Mouse (Mus musculus): ENCODE data around the gene Cacna2d1. TPM values are rescaled to one million over a fixed set of nuclear protein-coding genes. Genes with fewer than 3 reads are reported as not detected.

Cacna2d1 gene
- polyA plus RNA-seq, 1 experiment: 27.2 TPM

DNA sequence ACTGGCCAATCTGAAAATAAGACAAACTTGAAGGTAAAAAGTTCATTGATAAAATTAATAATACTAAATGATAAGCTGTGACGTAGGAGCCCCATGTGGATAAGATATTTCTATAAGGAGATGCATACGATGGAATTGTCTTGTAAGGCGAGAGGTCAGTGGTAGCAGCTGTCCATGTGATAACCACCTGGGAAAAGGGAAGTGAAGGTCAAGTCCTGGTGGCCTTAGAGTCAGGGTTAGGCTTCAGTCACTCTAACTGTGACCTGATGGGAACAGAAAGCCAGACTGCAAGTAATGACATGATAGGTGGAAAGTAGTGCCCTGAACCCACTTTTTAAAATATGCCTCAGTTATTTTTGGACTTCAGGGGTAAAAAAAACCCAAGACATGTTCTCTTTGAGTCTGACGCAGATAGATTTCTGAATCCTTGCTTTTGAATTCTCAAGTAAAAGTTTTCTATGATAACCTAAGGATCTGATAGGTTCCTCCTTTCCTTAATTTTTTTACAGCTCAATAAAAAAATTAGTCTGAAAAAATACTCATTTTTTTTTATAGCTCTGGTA, 383.3 kb downstream of the Cacna2d1 start:
- no peak overlapping the region for H3K4me3 ChIP-seq
- no peak overlapping the region for H3ac ChIP-seq (ENCODE audit: control insufficient read depth, insufficient read length)
- no peaks in the 10 kb centered on the region for H3K79me2 ChIP-seq (ENCODE audit: control insufficient read depth, insufficient read depth)
- H3K36me3 ChIP-seq (ENCODE audit: control insufficient read depth, insufficient read depth): peaks cover 31% of the 10 kb centered on the region
- no peak for TF ChIP-seq SRF (IDR thresholded peaks at IDR 0.05; ENCODE audit: control insufficient read depth, insufficient read length, low read depth)
- TF ChIP-seq MAX (IDR thresholded peaks at IDR 0.05; ENCODE audit: low read depth): no peak
- no peak for TF ChIP-seq USF1 (IDR thresholded peaks at IDR 0.05; ENCODE audit: low read depth)
- TF ChIP-seq POLR2AphosphoS2 (IDR thresholded peaks at IDR 0.05; ENCODE audit: insufficient read length, low read depth): no peak
- no peak for TF ChIP-seq REST (IDR thresholded peaks at IDR 0.05; ENCODE audit: insufficient read depth, insufficient read length)
- TF ChIP-seq MYOD1 (IDR thresholded peaks at IDR 0.05; ENCODE audit: control insufficient read depth in 1 of 3, insufficient read length in 2 of 3, low read depth in 2 of 3): no peak
- no peak for TF ChIP-seq TCF12 (IDR thresholded peaks at IDR 0.05; ENCODE audit: insufficient read depth, poor library complexity, severe bottlenecking)
- no peak for TF ChIP-seq POLR2A (IDR thresholded peaks at IDR 0.05; ENCODE audit: insufficient read length, low read depth)
- no peak for TF ChIP-seq TCF3 (IDR thresholded peaks at IDR 0.05; ENCODE audit: insufficient read length, low read depth)
- TF ChIP-seq MYOG (IDR thresholded peaks at IDR 0.05; ENCODE audit: control insufficient read depth in 1 of 3, insufficient read depth in 1 of 3, insufficient read length in 2 of 3, low read depth in 2 of 3): no peak
- no peak for TF ChIP-seq E2F4 (IDR thresholded peaks at IDR 0.05; ENCODE audit: insufficient read depth)
- TF ChIP-seq CEBPB (IDR thresholded peaks at IDR 0.05; ENCODE audit: insufficient read depth, poor library complexity, severe bottlenecking): no peak
- no peaks in the 10 kb centered on the region for H3K27me3 ChIP-seq (ENCODE audit: control insufficient read depth, insufficient read depth, insufficient read length)
- no peak overlapping the region for H3K4me2 ChIP-seq (ENCODE audit: low read depth)

DNA sequence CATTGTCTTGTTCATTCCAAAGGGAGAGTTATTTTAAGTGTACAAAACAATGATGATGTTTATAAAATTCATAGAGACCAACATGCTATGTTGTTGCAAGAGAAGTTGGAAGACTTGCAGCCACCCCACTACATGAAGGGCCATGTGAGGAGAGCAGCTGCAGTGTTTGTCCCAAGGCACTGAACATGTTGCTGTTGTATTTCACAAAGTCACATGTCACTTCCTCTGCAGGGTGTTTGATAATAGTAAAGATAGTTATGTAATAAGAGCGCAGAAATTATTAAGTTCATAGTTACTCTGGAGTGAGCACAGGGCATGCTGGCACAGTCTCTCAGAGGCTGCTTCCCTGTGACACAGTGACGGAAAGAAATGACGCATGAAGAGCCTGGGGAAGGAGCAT, 392.1 kb downstream of the Cacna2d1 start:
- Histone ChIP-seq H3K4me3 (no peak overlapping the region), H3K36me3 (ENCODE audit: control insufficient read depth, insufficient read depth) (peaks cover 7% of the 10 kb centered on the region), H3K4me2 (ENCODE audit: low read depth) (no peak overlapping the region), H3ac (ENCODE audit: control insufficient read depth, insufficient read length) (no peak overlapping the region), H3K79me2 (ENCODE audit: control insufficient read depth, insufficient read depth) (no peaks in the 10 kb centered on the region), H3K27me3 (ENCODE audit: control insufficient read depth, insufficient read depth, insufficient read length) (no peaks in the 10 kb centered on the region)
- TF ChIP-seq CEBPB (IDR thresholded peaks at IDR 0.05; ENCODE audit: insufficient read depth, poor library complexity, severe bottlenecking): no peak
- TF ChIP-seq POLR2AphosphoS2 (IDR thresholded peaks at IDR 0.05; ENCODE audit: insufficient read length, low read depth): no peak

DNA sequence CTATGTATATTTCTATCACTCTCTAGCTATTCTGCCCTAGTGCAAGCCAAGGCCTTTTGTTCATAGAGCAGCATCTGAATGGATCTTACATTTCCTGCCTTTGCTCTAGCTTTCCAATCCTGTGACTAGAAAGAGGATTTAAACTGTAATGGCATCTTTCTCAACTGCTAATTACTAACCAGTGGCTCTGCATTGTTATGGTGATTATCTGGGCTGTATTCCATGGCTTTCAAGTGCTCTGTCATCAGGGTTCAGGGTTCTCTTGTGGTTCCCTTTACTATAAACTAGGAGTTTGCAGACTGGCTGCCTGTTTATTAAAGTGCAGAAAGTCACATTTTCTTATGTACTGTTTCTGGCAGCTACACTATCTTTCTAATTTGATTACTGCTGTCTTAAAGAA, 410.9 kb downstream of the Cacna2d1 start:
- no peaks in the 10 kb centered on the region for H3K79me2 ChIP-seq (ENCODE audit: control insufficient read depth, insufficient read depth)
- peaks cover 29% of the 10 kb centered on the region for H3K36me3 ChIP-seq (ENCODE audit: control insufficient read depth, insufficient read depth)
- TF ChIP-seq MYOD1 (IDR thresholded peaks at IDR 0.05; ENCODE audit: control insufficient read depth in 1 of 3, insufficient read length in 2 of 3, low read depth in 2 of 3) (no peak), CEBPB (IDR thresholded peaks at IDR 0.05; ENCODE audit: insufficient read depth, poor library complexity, severe bottlenecking) (no peak), POLR2A (IDR thresholded peaks at IDR 0.05; ENCODE audit: insufficient read length, low read depth) (no peak), MYOG (IDR thresholded peaks at IDR 0.05; ENCODE audit: control insufficient read depth in 1 of 3, insufficient read depth in 1 of 3, insufficient read length in 2 of 3, low read depth in 2 of 3) (no peak), TCF12 (IDR thresholded peaks at IDR 0.05; ENCODE audit: insufficient read depth, poor library complexity, severe bottlenecking) (no peak), MAX (IDR thresholded peaks at IDR 0.05; ENCODE audit: low read depth) (no peak), POLR2AphosphoS2 (IDR thresholded peaks at IDR 0.05; ENCODE audit: insufficient read length, low read depth) (no peak), E2F4 (IDR thresholded peaks at IDR 0.05; ENCODE audit: insufficient read depth) (no peak), SRF (IDR thresholded peaks at IDR 0.05; ENCODE audit: control insufficient read depth, insufficient read length, low read depth) (no peak), USF1 (IDR thresholded peaks at IDR 0.05; ENCODE audit: low read depth) (no peak), TCF3 (IDR thresholded peaks at IDR 0.05; ENCODE audit: insufficient read length, low read depth) (no peak), REST (IDR thresholded peaks at IDR 0.05; ENCODE audit: insufficient read depth, insufficient read length) (no peak)
- no peak overlapping the region for H3ac ChIP-seq (ENCODE audit: control insufficient read depth, insufficient read length)
- no peak overlapping the region for H3K4me2 ChIP-seq (ENCODE audit: low read depth)
- no peak overlapping the region for H3K4me3 ChIP-seq
- H3K27me3 ChIP-seq (ENCODE audit: control insufficient read depth, insufficient read depth, insufficient read length): no peaks in the 10 kb centered on the region

DNA sequence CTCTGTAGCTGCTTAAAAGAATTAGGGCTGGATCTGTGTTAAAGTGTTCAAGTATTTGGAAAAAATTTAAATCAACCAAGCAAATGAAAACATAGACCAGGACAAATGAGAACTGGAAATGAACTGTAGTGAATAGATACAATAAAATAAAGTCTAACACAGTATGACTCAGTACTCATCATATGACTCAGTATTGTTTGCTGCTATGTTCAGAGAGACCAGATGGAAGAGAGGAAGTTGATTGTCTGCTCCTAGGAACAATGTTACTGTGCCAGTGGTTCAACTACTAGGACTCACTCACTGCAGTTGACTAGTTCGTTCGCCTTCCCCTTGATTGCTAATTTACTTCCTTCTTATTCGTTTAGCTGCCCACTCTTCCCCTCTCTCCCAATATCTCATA, 421.3 kb downstream of the Cacna2d1 start:
- Histone ChIP-seq H3K4me3 (no peak overlapping the region), H3ac (ENCODE audit: control insufficient read depth, insufficient read length) (no peak overlapping the region), H3K27me3 (ENCODE audit: control insufficient read depth, insufficient read depth, insufficient read length) (no peaks in the 10 kb centered on the region), H3K79me2 (ENCODE audit: control insufficient read depth, insufficient read depth) (no peaks in the 10 kb centered on the region), H3K36me3 (ENCODE audit: control insufficient read depth, insufficient read depth) (peaks cover 40% of the 10 kb centered on the region), H3K4me2 (ENCODE audit: low read depth) (no peak overlapping the region)
- TF ChIP-seq USF1 (IDR thresholded peaks at IDR 0.05; ENCODE audit: low read depth): no peak
- TF ChIP-seq POLR2AphosphoS2 (IDR thresholded peaks at IDR 0.05; ENCODE audit: insufficient read length, low read depth): no peak
- no peak for TF ChIP-seq MYOG (IDR thresholded peaks at IDR 0.05; ENCODE audit: control insufficient read depth in 1 of 3, insufficient read depth in 1 of 3, insufficient read length in 2 of 3, low read depth in 2 of 3)
- TF ChIP-seq MYOD1 (IDR thresholded peaks at IDR 0.05; ENCODE audit: control insufficient read depth in 1 of 3, insufficient read length in 2 of 3, low read depth in 2 of 3): no peak
- TF ChIP-seq MAX (IDR thresholded peaks at IDR 0.05; ENCODE audit: low read depth): no peak
- no peak for TF ChIP-seq POLR2A (IDR thresholded peaks at IDR 0.05; ENCODE audit: insufficient read length, low read depth)
- TF ChIP-seq E2F4 (IDR thresholded peaks at IDR 0.05; ENCODE audit: insufficient read depth): no peak
- no peak for TF ChIP-seq TCF12 (IDR thresholded peaks at IDR 0.05; ENCODE audit: insufficient read depth, poor library complexity, severe bottlenecking)
- TF ChIP-seq REST (IDR thresholded peaks at IDR 0.05; ENCODE audit: insufficient read depth, insufficient read length): no peak
- no peak for TF ChIP-seq CEBPB (IDR thresholded peaks at IDR 0.05; ENCODE audit: insufficient read depth, poor library complexity, severe bottlenecking)
- no peak for TF ChIP-seq TCF3 (IDR thresholded peaks at IDR 0.05; ENCODE audit: insufficient read length, low read depth)
- TF ChIP-seq SRF (IDR thresholded peaks at IDR 0.05; ENCODE audit: control insufficient read depth, insufficient read length, low read depth): no peak

DNA sequence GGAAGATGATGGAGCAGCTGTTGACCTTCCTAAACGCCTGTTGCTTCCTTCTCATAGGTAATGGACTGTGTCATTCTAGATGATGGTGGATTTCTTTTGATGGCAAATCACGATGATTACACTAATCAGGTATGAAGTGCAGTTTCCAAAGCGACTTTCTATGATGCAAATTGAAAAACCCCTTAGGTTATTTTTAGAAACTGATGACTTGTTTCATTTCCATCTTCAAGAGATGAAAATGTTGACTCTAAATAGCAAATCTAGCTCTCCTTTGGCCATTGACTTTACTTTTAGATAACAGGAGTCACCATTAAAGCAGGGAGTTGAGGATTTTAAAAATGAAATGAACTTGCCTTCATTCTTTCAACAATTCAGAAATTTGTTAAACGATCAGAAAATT, 423.2 kb downstream of the Cacna2d1 start:
- H3K4me3 ChIP-seq: no peak overlapping the region
- H3K36me3 ChIP-seq (ENCODE audit: control insufficient read depth, insufficient read depth): peaks cover 48% of the 10 kb centered on the region
- no peaks in the 10 kb centered on the region for H3K79me2 ChIP-seq (ENCODE audit: control insufficient read depth, insufficient read depth)
- H3K27me3 ChIP-seq (ENCODE audit: control insufficient read depth, insufficient read depth, insufficient read length): no peaks in the 10 kb centered on the region
- TF ChIP-seq CEBPB (IDR thresholded peaks at IDR 0.05; ENCODE audit: insufficient read depth, poor library complexity, severe bottlenecking) (no peak), SRF (IDR thresholded peaks at IDR 0.05; ENCODE audit: control insufficient read depth, insufficient read length, low read depth) (no peak), REST (IDR thresholded peaks at IDR 0.05; ENCODE audit: insufficient read depth, insufficient read length) (no peak), MYOG (IDR thresholded peaks at IDR 0.05; ENCODE audit: control insufficient read depth in 1 of 3, insufficient read depth in 1 of 3, insufficient read length in 2 of 3, low read depth in 2 of 3) (no peak), E2F4 (IDR thresholded peaks at IDR 0.05; ENCODE audit: insufficient read depth) (no peak), TCF3 (IDR thresholded peaks at IDR 0.05; ENCODE audit: insufficient read length, low read depth) (no peak), USF1 (IDR thresholded peaks at IDR 0.05; ENCODE audit: low read depth) (no peak)
- H3ac ChIP-seq (ENCODE audit: control insufficient read depth, insufficient read length): no peak overlapping the region
- H3K4me2 ChIP-seq (ENCODE audit: low read depth): no peak overlapping the region
